Mouse (Mus musculus) ES-E14 (cell line): ENCODE results near the gene Ccdc17.

ENCODE experiments used
- CHD2 ChIP-seq: IDR thresholded peaks from 2 replicates; pipeline ENCODE4 v1.6.1; 2014; ENCODE audit warnings: mild to moderate bottlenecking, low read depth, low read length, inconsistent platforms
- ZC3H11A ChIP-seq: IDR thresholded peaks from 2 replicates; pipeline ENCODE4 v1.6.1; 2012; ENCODE audit warnings: low read depth, mild to moderate bottlenecking, inconsistent platforms, low read length, borderline replicate concordance

- TF ChIP-seq ZC3H11A = no peak
- no peak for TF ChIP-seq CHD2
Observed at GRCm38 (mm10) chr4:116624831-116625230, 28.4 kb downstream of the Ccdc17 start.
